Mouse (Mus musculus) spleen, adult 2 months (tissue): ENCODE data around the gene Tacr1.

Experiments
- CTCF ChIP-seq: fragments of 200-500 bp; IDR thresholded peaks from 2 replicates; pipeline ENCODE4 v1.5.1; 2011; ENCODE audit warnings: mild to moderate bottlenecking, inconsistent platforms; ENCODE audit not compliant: insufficient read depth, insufficient read length, insufficient replicate concordance; ENCODE audit errors: extremely low read depth
- POLR2A ChIP-seq: fragments of 200-500 bp; IDR thresholded peaks from 2 replicates; pipeline ENCODE4 v1.6.1; 2011; ENCODE audit warnings: low read depth, low read length, inconsistent platforms

DNA sequence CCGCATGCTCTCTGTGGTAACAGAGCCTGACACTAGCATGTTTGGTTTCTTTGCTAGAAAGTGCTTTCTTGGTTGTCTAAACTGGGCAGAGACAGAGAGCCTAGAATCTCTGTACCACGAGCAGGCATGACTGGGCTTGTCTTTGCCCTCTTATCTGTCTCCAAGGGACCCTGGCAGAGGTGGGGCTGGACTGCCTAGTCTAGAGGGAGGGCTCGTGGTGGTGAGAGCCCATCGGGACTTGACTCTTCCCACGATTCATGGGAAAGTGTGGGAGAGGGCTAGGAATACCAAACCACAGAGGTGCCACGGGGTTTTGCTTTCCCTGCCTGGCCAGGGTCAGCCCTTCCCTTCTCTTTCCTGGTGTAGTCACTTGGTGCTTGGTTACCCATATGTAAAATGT, 72.3 kb downstream of the Tacr1 start:
- TF ChIP-seq POLR2A (no peak), CTCF (no peak)
